1 mouse cellular context compared by ENCODE assay signal in genomic region chr10:121585791-121586642, GRCm38 (mm10).
TF ChIP-seq lines count a peak whose summit lies in the region.

No protein-coding gene starts in this region.

TF ChIP-seq in MEL, 35 proteins besides CTCF, POLR2A, EP300 and RAD21 (continued from another document):
- TF ChIP-seq CHD1 (IDR thresholded peaks at IDR 0.05; ENCODE audit: low read depth, low read length): 0 out of 2 replicates have a peak, but pooled peaks have one; percentile 57
- TF ChIP-seq ZKSCAN1 (IDR thresholded peaks at IDR 0.05; ENCODE audit: low read depth, low read length): no peak
- peak; percentile 16; the same call in 1 of the 2 replicates for TF ChIP-seq USF1 (IDR thresholded peaks at IDR 0.05; ENCODE audit: low read depth, low read length)
- peak; percentile 33; the same call in 1 of the 2 replicates for TF ChIP-seq MXI1 (IDR thresholded peaks at IDR 0.05; ENCODE audit: low read depth, low read length)
- no peak for TF ChIP-seq POLR2AphosphoS5 (IDR thresholded peaks at IDR 0.05; ENCODE audit: borderline replicate concordance, low read depth, low read length)
- no peak for TF ChIP-seq E2F4 (IDR thresholded peaks at IDR 0.05; ENCODE audit: borderline replicate concordance, low read depth, low read length)
- peak; percentile 42; the same call in 1 of the 2 replicates for TF ChIP-seq MAFK (IDR thresholded peaks at IDR 0.05; ENCODE audit: borderline replicate concordance, low read depth, low read length)
- no peak for TF ChIP-seq CHD2 (IDR thresholded peaks at IDR 0.05; ENCODE audit: low read length)
- no peak for TF ChIP-seq MEF2A (IDR thresholded peaks at IDR 0.05; ENCODE audit: extremely low read depth, insufficient replicate concordance, low read depth, low read length, poor library complexity, severe bottlenecking)
- TF ChIP-seq HCFC1 (IDR thresholded peaks at IDR 0.05; ENCODE audit: low read depth, low read length): 0 out of 2 replicates have a peak, but pooled peaks have one; percentile 19
- TF ChIP-seq TCF12 (IDR thresholded peaks at IDR 0.05; ENCODE audit: low read depth, low read length): peak; percentile 43; the same call in 1 of the 2 replicates
- TF ChIP-seq MAX (IDR thresholded peaks at IDR 0.05; ENCODE audit: low read length): no peak
- TF ChIP-seq GATA1 (IDR thresholded peaks at IDR 0.05; ENCODE audit: low read depth, low read length): peak; percentile 66
- TF ChIP-seq KAT2A (conservative IDR thresholded peaks at IDR 0.05; ENCODE audit: low read depth, low read length): no peak
- TF ChIP-seq MYC (IDR thresholded peaks at IDR 0.05; ENCODE audit: low read depth, low read length): no peak
- TF ChIP-seq ELF1 (IDR thresholded peaks at IDR 0.05; ENCODE audit: low read depth, low read length): no peak
- TF ChIP-seq TAL1 (IDR thresholded peaks at IDR 0.05; ENCODE audit: low read length): no peak
- TF ChIP-seq ZMIZ1 (IDR thresholded peaks at IDR 0.05; ENCODE audit: low read depth, low read length): no peak
- TF ChIP-seq UBTF (IDR thresholded peaks at IDR 0.05; ENCODE audit: borderline replicate concordance, insufficient read depth, low read depth, low read length): no peak
- TF ChIP-seq ETS1 (IDR thresholded peaks at IDR 0.05; ENCODE audit: low read depth, low read length): peak; percentile 32; the same call in 1 of the 2 replicates
